Mouse (Mus musculus): Measurements from ENCODE around the gene Ccr10. TPM values are rescaled to one million over a fixed set of nuclear protein-coding genes. Genes with fewer than 3 reads are reported as not detected.

Ccr10 gene
- total and polyA plus RNA-seq, 3 experiments, result not detected

DNA sequence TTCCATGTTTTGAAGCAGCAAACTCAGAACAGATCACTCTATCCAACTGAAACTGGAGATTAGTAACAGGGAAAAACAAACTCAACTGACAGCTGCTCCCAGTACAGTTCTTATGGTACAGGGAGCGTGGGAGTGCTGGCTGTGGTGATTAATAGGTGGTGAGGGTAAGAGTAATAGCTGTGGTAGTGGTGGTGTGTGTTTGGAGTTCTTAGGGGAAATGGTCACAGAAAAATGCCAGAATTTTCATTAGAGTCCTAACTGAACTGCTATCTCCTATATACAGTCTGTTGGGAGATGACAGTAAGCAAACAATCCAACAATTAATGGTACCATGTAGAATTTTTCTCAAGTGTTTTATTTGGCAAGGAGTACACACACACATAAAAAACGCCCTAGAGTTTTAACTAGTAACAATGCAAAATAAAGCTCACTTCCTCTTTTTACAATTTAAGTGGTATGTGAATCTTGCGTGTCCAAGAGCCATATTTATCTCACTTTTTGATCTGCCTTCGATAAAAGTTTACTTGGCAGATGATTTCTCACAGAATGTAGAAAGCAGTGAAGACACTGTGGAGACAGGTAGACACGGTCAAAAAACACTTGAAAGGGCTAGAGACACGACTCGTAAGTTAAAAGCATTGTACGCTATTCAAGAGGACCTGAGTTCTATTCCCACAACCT is 46.2 kb upstream of the Ccr10 start (continued):
- no peak for TF ChIP-seq KAT2A (conservative IDR thresholded peaks at IDR 0.05; ENCODE audit: low read depth, low read length)
- TF ChIP-seq MAX (IDR thresholded peaks at IDR 0.05; ENCODE audit: low read length), result no peak
- TF ChIP-seq ZMIZ1 (IDR thresholded peaks at IDR 0.05; ENCODE audit: low read depth, low read length), result no peak

DNA sequence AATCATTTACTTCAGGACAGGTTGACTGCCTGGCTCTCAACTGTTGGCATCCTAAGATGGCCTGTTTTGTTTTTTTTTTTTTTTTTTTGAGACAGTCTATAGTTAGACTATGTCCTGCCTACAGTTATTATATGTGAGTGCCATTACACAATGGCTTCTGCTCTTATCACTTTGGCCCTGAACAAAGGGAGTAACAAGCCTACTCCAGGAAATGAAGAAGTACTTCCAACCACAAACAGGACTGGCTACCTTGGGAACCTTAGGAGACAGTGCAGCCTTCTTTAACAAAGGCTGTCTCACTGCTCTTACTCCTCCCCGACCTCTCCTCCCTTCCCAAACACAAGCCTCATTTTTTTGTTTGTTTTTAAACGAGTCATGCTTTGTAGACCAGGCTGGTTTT is 45.6 kb upstream of the Ccr10 start:
- H3K79me2 ChIP-seq (ENCODE audit: control insufficient read depth, insufficient read depth, low read length, poor library complexity), result peaks cover 3% of the 10 kb centered on the region; the same call in 1 of the 2 replicates
- H3K4me3 ChIP-seq (ENCODE audit: control insufficient read depth in 1 of 2, insufficient read depth in 1 of 2, low read depth in 2 of 2, low read length in 2 of 2), result peak overlapping the region in 1 of 2 experiments; percentile 12; a peak in 1 of 4 replicates
- no peaks in the 10 kb centered on the region for H3K27me3 ChIP-seq (ENCODE audit: control insufficient read depth in 1 of 2, insufficient read depth in 2 of 2, low read length in 2 of 2)
- no peak for TF ChIP-seq MAZ (IDR thresholded peaks at IDR 0.05; ENCODE audit: low read depth, low read length)
- TF ChIP-seq ZNF384 (IDR thresholded peaks at IDR 0.05; ENCODE audit: low read depth, low read length), result peak; percentile 68
- TF ChIP-seq MXI1 (IDR thresholded peaks at IDR 0.05; ENCODE audit: low read depth, low read length), result no peak; the same call in 1 of the 2 replicates
- peak in 1 of 2 experiments; percentile 9; a peak in 1 of 4 replicates for TF ChIP-seq EP300 (IDR thresholded peaks at IDR 0.05; ENCODE audit: low read depth in 1 of 2, low read length in 2 of 2)
- 0 out of 2 replicates have a peak, but pooled peaks have one; percentile 47 for TF ChIP-seq GATA1 (IDR thresholded peaks at IDR 0.05; ENCODE audit: low read depth, low read length)
- no peak for TF ChIP-seq KAT2A (conservative IDR thresholded peaks at IDR 0.05; ENCODE audit: low read depth, low read length)
- TF ChIP-seq ZMIZ1 (IDR thresholded peaks at IDR 0.05; ENCODE audit: low read depth, low read length), result no peak
- peaks cover 9 to 18% of the 10 kb centered on the region in 2 experiments for H3K4me1 ChIP-seq (ENCODE audit: control insufficient read depth in 1 of 2, insufficient read depth in 2 of 2, low read length in 2 of 2)
- H3K9ac ChIP-seq (ENCODE audit: control insufficient read depth, low read depth, low read length, poor library complexity, severe bottlenecking), result 0 out of 2 replicates have a peak overlapping the region, but pooled peaks have one; percentile 4
- DNase-seq (ENCODE audit: low read depth, low spot score), result peak; percentile 66
- H3K27ac ChIP-seq (ENCODE audit: control insufficient read depth, low read depth, low read length), result peak overlapping the region; percentile 72
- peaks cover 0 to 19% of the 10 kb centered on the region in 2 experiments; a peak in 3 of 4 replicates for H3K36me3 ChIP-seq (ENCODE audit: control insufficient read depth in 1 of 2, insufficient read depth in 2 of 2, low read length in 2 of 2)
- H3K9me3 ChIP-seq (replicated peaks; ENCODE audit: insufficient read depth, low read length), result no peaks in the 10 kb centered on the region

DNA sequence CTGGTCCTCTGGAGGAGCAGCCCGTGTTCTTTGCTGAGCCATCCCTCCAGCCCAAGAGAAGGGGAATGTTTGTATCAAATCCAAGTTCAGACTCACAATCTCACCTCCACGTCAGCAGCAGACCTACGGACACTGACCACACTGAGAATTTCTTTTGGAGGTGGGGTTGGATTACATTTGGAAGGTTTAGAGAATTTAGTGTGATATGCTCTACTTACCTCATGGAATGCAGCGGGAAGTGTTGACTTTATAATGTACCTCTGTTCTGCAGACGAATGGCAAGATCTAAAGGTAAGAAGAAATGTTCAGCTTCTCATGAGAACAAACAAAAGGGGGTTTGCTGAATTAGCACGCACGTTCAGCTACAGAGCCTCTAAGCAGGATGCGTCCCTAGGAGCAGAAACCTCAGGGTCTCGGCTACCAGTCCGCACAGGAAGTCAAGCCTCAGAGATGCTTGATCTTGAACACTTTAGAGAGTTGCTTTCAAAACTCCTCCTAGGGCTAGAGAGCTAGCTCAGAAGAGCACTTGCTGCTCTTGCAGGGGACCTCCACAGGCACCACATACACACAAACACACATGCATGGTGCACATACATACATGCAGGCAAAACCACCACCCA is 43.3 kb upstream of the Ccr10 start:
- no peaks in the 10 kb centered on the region for H3K27me3 ChIP-seq (ENCODE audit: control insufficient read depth in 1 of 2, insufficient read depth in 2 of 2, low read length in 2 of 2)
- H3K9me3 ChIP-seq (replicated peaks; ENCODE audit: insufficient read depth, low read length), result no peaks in the 10 kb centered on the region
- peaks cover 9 to 14% of the 10 kb centered on the region in 2 experiments for H3K4me1 ChIP-seq (ENCODE audit: control insufficient read depth in 1 of 2, insufficient read depth in 2 of 2, low read length in 2 of 2)
- no peak for TF ChIP-seq TAL1 (IDR thresholded peaks at IDR 0.05; ENCODE audit: low read length)
- TF ChIP-seq HCFC1 (IDR thresholded peaks at IDR 0.05; ENCODE audit: low read depth, low read length), result no peak
- TF ChIP-seq ZNF384 (IDR thresholded peaks at IDR 0.05; ENCODE audit: low read depth, low read length), result no peak
- TF ChIP-seq MXI1 (IDR thresholded peaks at IDR 0.05; ENCODE audit: low read depth, low read length), result no peak
- no peak for TF ChIP-seq CTCF (IDR thresholded peaks at IDR 0.05 in 2 of 3, conservative IDR thresholded peaks at IDR 0.05 in 1 of 3; ENCODE audit: control insufficient read depth in 1 of 3, insufficient read depth in 1 of 3, low read depth in 2 of 3, low read length in 3 of 3, poor library complexity in 1 of 3, severe bottlenecking in 1 of 3)
- no peak for TF ChIP-seq POLR2A (IDR thresholded peaks at IDR 0.05; ENCODE audit: control insufficient read depth in 1 of 2, insufficient read depth in 1 of 2, low read depth in 1 of 2, low read length in 2 of 2, poor library complexity in 1 of 2)
- TF ChIP-seq NELFE (IDR thresholded peaks at IDR 0.05; ENCODE audit: low read depth, low read length), result no peak
- no peak for TF ChIP-seq KAT2A (conservative IDR thresholded peaks at IDR 0.05; ENCODE audit: low read depth, low read length)
- no peak for TF ChIP-seq GATA1 (IDR thresholded peaks at IDR 0.05; ENCODE audit: low read depth, low read length)
- H3K36me3 ChIP-seq (ENCODE audit: control insufficient read depth in 1 of 2, insufficient read depth in 2 of 2, low read length in 2 of 2), result peaks cover 0 to 16% of the 10 kb centered on the region in 2 experiments; a peak in 3 of 4 replicates
- no peak overlapping the region for H3K4me3 ChIP-seq (ENCODE audit: control insufficient read depth in 1 of 2, insufficient read depth in 1 of 2, low read depth in 2 of 2, low read length in 2 of 2)
- no peaks in the 10 kb centered on the region for H3K79me2 ChIP-seq (ENCODE audit: control insufficient read depth, insufficient read depth, low read length, poor library complexity)
- H3K9ac ChIP-seq (ENCODE audit: control insufficient read depth, low read depth, low read length, poor library complexity, severe bottlenecking), result no peak overlapping the region
- H3K27ac ChIP-seq (ENCODE audit: control insufficient read depth, low read depth, low read length), result no peak overlapping the region
- DNase-seq (ENCODE audit: low read depth, low spot score), result no peak

Data from MEL (cell line).